Mouse (Mus musculus) heart, embryonic 15.5 days (tissue): Measurements from ENCODE around the gene Adgrg1. TPM values are rescaled to one million over a fixed set of nuclear protein-coding genes. Genes with fewer than 3 reads are reported as not detected.

Experiments
- ATAC-seq: fragments of 200-750 bp; cut with Nextera tagmentation; replicated peaks from 2 replicates; pipeline ENCODE4 v1.8.0; 2017; ENCODE audit warnings: low read depth, moderate TSS enrichment; ENCODE audit not compliant: insufficient number of reproducible peaks, insufficient read depth, low FRiP score
- H3K27ac ChIP-seq: fragments of 300-500 bp; sonication (generic); 2 replicates; pipeline ENCODE4 v1.5.1; 2015; ENCODE audit warnings: mild to moderate bottlenecking, inconsistent platforms
- H3K27me3 ChIP-seq: fragments of 300-500 bp; sonication (generic); 2 replicates; pipeline ENCODE4 v1.6.1; 2015; ENCODE audit warnings: inconsistent platforms
- H3K36me3 ChIP-seq: fragments of 300-500 bp; sonication (generic); 2 replicates; pipeline ENCODE4 v1.6.1; 2015; ENCODE audit warnings: mild to moderate bottlenecking, inconsistent platforms
- H3K4me1 ChIP-seq: fragments of 300-500 bp; sonication (generic); replicated peaks from 2 replicates; pipeline ENCODE4 v1.6.1; 2015; ENCODE audit warnings: inconsistent platforms
- H3K4me2 ChIP-seq: fragments of 300-500 bp; sonication (generic); 2 replicates; pipeline ENCODE4 v1.6.1; 2015; ENCODE audit warnings: inconsistent platforms, mild to moderate bottlenecking, moderate library complexity
- H3K4me3 ChIP-seq: fragments of 300-500 bp; sonication (generic); 2 replicates; pipeline ENCODE4 v1.5.1; 2015; ENCODE audit warnings: mild to moderate bottlenecking, inconsistent platforms
- H3K9ac ChIP-seq: fragments of 300-500 bp; sonication (generic); 2 replicates; pipeline ENCODE4 v1.6.1; 2015; ENCODE audit warnings: mild to moderate bottlenecking, inconsistent platforms
- H3K9me3 ChIP-seq: fragments of 300-500 bp; sonication (generic); replicated peaks from 2 replicates; pipeline ENCODE4 v1.6.1; 2016; ENCODE audit warnings: inconsistent platforms
- WGBS: fragments of 180-500 bp; shearing (Covaris S2); methylation state at CpG from one replicate; pipeline ENCODE4 v1.1.7; 2015; ENCODE audit warnings: mixed read lengths; 5-methylcytosine and 5-hydroxymethylcytosine counted together
- polyA plus RNA-seq: library from polyadenylated mRNA; unstranded; fragments of >200 nt; fragmentation: Nextera tagmentation; extraction: Ambion mirVana; gene quantifications from 2 replicates; pipeline ENCODE4 v1.2.1, GENCODE M21; 2015

Adgrg1 gene
- polyA plus RNA-seq, 1 experiment from 2014 or later, result 4.6 TPM

- Histone ChIP-seq H3K4me1 (peaks cover 68% of the 10 kb centered on the region), H3K27me3 (no peaks in the 10 kb centered on the region), H3K27ac (no peak overlapping the region), H3K4me2 (no peak overlapping the region), H3K36me3 (no peaks in the 10 kb centered on the region), H3K9me3 (no peaks in the 10 kb centered on the region), H3K4me3 (no peak overlapping the region), H3K9ac (no peak overlapping the region)
- no peak for ATAC-seq
- 79% methylated on average over 12 of the region's 12 CpGs for WGBS
Measured at GRCm38 (mm10) chr8:94996037-94996436, 21.5 kb downstream of the Adgrg1 start.

DNA sequence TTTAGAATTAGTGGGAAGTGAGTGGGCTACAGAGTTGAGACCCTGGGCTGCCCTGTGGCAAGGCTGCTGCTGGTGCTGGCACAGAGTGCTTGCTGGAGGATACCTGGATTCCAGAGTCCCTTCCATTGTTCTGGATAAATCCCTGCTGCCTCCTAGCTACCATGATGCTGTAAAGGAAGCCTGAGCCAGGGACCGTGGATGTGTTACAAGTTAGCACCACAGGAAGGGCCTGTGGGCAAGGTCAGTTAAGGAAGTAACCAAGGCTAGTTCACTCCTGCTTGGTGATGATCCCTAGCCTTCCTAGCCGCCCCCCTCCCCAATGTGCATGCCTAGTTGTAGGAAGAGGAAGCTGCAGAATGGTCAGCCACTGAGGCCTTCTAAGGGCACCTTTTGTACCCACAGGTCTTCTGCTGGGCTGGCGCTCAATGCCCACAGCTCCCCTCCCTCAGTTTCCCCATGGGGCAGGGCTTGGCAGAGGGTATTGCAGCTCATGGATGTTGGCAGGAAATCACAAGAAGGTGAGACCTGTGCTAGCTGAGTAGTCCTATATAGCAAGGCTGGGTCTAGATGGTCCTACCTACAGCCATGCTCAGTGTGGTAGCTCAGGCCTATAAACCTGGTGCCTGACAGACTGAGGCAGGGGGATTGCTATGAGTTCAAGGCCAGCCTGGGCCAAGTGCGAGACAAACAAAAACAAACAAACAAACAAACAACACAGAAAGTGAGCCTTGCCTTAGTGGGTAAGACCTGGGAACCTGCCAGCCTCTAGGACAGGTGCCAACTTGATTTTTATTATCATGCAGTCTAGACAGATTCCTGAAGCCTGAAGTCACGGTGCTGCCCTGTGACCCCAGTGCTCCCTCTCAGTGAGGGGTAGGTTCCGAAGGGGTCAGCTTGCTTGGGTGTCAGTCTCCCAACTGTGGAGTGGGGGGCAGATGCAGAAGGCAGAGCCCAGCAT lies 22.6 kb downstream of the Adgrg1 start:
- Histone ChIP-seq H3K4me2 (no peak overlapping the region), H3K27me3 (no peaks in the 10 kb centered on the region), H3K4me1 (peaks cover 68% of the 10 kb centered on the region), H3K36me3 (no peaks in the 10 kb centered on the region), H3K9me3 (no peaks in the 10 kb centered on the region), H3K27ac (0 out of 2 replicates have a peak overlapping the region, but pooled peaks have one; percentile 14), H3K4me3 (no peak overlapping the region), H3K9ac (no peak overlapping the region)
- no peak for ATAC-seq
- 59% methylated on average over 6 of the region's 6 CpGs for WGBS

- Histone ChIP-seq H3K4me3 (no peak overlapping the region), H3K4me1 (peaks cover 65% of the 10 kb centered on the region), H3K9me3 (no peaks in the 10 kb centered on the region), H3K27ac (peak overlapping the region; percentile 14; the same call in 1 of the 2 replicates), H3K36me3 (no peaks in the 10 kb centered on the region), H3K4me2 (no peak overlapping the region), H3K9ac (no peak overlapping the region), H3K27me3 (no peaks in the 10 kb centered on the region)
- WGBS, result 56% methylated on average over 6 of the region's 6 CpGs
- ATAC-seq, result no peak
Measured at GRCm38 (mm10) chr8:94997857-94998243, 23.3 kb downstream of the Adgrg1 start.

DNA sequence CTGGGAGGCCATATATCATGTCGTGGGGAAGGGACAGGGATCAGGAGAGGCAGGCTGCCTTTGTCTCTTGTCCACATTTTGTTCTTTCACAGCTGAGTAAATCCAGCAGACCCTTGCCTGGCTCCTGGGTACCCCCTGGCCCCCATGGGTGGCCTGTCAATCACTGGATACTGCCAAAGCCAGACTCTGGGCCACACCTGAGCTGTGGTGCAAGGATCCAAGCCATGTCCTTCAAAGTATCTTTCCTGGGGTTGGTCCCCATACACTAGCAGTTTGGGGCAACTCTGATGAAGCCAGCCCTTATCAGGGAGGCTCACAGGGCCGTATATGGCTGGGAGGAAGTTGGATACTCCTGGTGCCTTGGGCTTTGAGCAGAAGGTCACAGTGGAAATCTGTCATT lies 23.9 kb downstream of the Adgrg1 start:
- Histone ChIP-seq H3K9ac (0 out of 2 replicates have a peak overlapping the region, but pooled peaks have one; percentile 1), H3K4me2 (no peak overlapping the region), H3K27ac (peak overlapping the region; percentile 14; the same call in 1 of the 2 replicates), H3K36me3 (no peaks in the 10 kb centered on the region), H3K27me3 (no peaks in the 10 kb centered on the region), H3K4me1 (peaks cover 60% of the 10 kb centered on the region), H3K9me3 (no peaks in the 10 kb centered on the region), H3K4me3 (no peak overlapping the region)
- no peak for ATAC-seq
- WGBS, result 34% methylated on average over 2 of the region's 2 CpGs

DNA sequence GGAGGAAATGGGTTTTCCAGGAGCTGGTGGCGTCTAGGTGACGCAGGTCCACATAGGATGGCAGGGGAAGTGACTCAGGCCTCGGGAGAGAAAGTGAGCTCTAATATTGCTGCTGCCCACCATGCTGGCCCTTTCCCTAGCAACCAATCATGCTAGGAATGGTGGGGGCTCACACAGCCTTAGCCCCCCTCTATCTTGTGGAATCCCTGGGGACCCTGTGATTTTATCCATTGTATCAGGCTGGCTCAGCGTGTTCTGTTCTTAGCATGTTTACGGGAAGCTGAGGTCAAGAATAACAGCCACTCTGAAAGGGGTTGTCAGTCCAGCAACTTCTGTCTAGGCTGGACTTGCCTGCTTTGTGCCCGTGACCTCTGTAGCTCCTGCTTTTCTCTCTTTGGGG lies 24.5 kb downstream of the Adgrg1 start:
- H3K27ac ChIP-seq, result peak overlapping the region; percentile 68
- H3K4me2 ChIP-seq, result no peak overlapping the region
- H3K27me3 ChIP-seq, result no peaks in the 10 kb centered on the region
- no peaks in the 10 kb centered on the region for H3K9me3 ChIP-seq
- H3K36me3 ChIP-seq, result no peaks in the 10 kb centered on the region
- H3K9ac ChIP-seq, result no peak overlapping the region
- peaks cover 54% of the 10 kb centered on the region for H3K4me1 ChIP-seq
- no peak overlapping the region for H3K4me3 ChIP-seq
- WGBS, result 62% methylated on average over 6 of the region's 6 CpGs
- no peak for ATAC-seq

GRCm38 (mm10) chr8:94999956-95000355 lies 25.4 kb downstream of the Adgrg1 start:
- 63% methylated on average over 6 of the region's 6 CpGs for WGBS
- peak overlapping the region; percentile 68 for H3K27ac ChIP-seq
- no peak overlapping the region for H3K9ac ChIP-seq
- ATAC-seq, result 0 out of 2 replicates have a peak, but pooled peaks have one; percentile 16
- H3K4me1 ChIP-seq, result peaks cover 49% of the 10 kb centered on the region
- no peaks in the 10 kb centered on the region for H3K9me3 ChIP-seq
- 0 out of 2 replicates have a peak overlapping the region, but pooled peaks have one; percentile 8 for H3K4me2 ChIP-seq
- H3K27me3 ChIP-seq, result no peaks in the 10 kb centered on the region
- H3K36me3 ChIP-seq, result no peaks in the 10 kb centered on the region
- no peak overlapping the region for H3K4me3 ChIP-seq

DNA sequence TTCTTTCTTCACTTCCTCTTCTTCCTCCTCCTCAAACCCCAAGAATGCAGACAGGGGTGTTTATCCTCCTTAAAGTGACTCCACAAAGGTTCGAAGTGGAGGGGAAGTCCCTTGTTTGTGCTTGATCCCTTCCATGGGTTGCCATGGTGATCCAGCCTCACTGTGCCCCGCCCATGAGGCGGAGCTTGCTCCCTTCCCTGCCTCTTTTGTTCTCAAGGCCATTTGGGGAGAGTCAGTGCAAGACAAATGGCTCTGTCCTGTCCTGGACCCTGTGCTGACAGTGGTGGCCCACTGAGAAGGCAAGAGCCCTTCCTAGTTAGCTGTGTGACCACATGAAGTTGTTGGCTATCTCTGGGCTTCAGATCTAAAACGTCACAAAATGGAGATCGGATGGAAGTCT lies 26.1 kb downstream of the Adgrg1 start:
- Histone ChIP-seq H3K4me3 (no peak overlapping the region), H3K9me3 (no peaks in the 10 kb centered on the region), H3K9ac (no peak overlapping the region), H3K4me2 (no peak overlapping the region), H3K27me3 (no peaks in the 10 kb centered on the region), H3K27ac (peak overlapping the region; percentile 68), H3K4me1 (peaks cover 49% of the 10 kb centered on the region), H3K36me3 (no peaks in the 10 kb centered on the region)
- 36% methylated on average over 5 of the region's 5 CpGs for WGBS
- no peak; the same call in 1 of the 2 replicates for ATAC-seq

GRCm38 (mm10) chr8:95001165-95001564 lies 26.6 kb downstream of the Adgrg1 start:
- Histone ChIP-seq H3K4me1 (peaks cover 49% of the 10 kb centered on the region), H3K9me3 (no peaks in the 10 kb centered on the region), H3K9ac (no peak overlapping the region), H3K36me3 (no peaks in the 10 kb centered on the region), H3K4me3 (no peak overlapping the region), H3K27me3 (no peaks in the 10 kb centered on the region), H3K27ac (peak overlapping the region; percentile 68), H3K4me2 (no peak overlapping the region)
- ATAC-seq, result no peak
- 76% methylated on average over 5 of the region's 5 CpGs for WGBS

GRCm38 (mm10) chr8:95001655-95002054 lies 27.1 kb downstream of the Adgrg1 start:
- peaks cover 49% of the 10 kb centered on the region for H3K4me1 ChIP-seq
- peak overlapping the region; percentile 31 for H3K4me2 ChIP-seq

GRCm38 (mm10) chr8:95002089-95002655 lies 27.6 kb downstream of the Adgrg1 start:
- 35% methylated on average over 8 of the region's 8 CpGs for WGBS

More at GRCm38 (mm10) chr8:95001655-95002054, 27.1 kb downstream of the Adgrg1 start:
- Histone ChIP-seq H3K9me3 (no peaks in the 10 kb centered on the region), H3K4me3 (no peak overlapping the region), H3K9ac (no peak overlapping the region), H3K27ac (peak overlapping the region; percentile 68), H3K27me3 (no peaks in the 10 kb centered on the region), H3K36me3 (no peaks in the 10 kb centered on the region)
- WGBS, result 5% methylated on average over 7 of the region's 7 CpGs
- ATAC-seq, result peak; percentile 61

GRCm38 (mm10) chr8:95012442-95012919 lies 37.9 kb downstream of the Adgrg1 start:
- Histone ChIP-seq H3K4me1 (no peaks in the 10 kb centered on the region), H3K9ac (no peak overlapping the region), H3K27me3 (no peaks in the 10 kb centered on the region), H3K36me3 (no peaks in the 10 kb centered on the region), H3K4me2 (no peak overlapping the region), H3K27ac (no peak overlapping the region), H3K9me3 (no peaks in the 10 kb centered on the region), H3K4me3 (no peak overlapping the region)
- WGBS, result 72% methylated on average over 15 of the region's 15 CpGs
- ATAC-seq, result no peak

More at GRCm38 (mm10) chr8:95002089-95002655, 27.6 kb downstream of the Adgrg1 start:
- Histone ChIP-seq H3K4me3 (no peak overlapping the region), H3K27me3 (no peaks in the 10 kb centered on the region), H3K4me1 (peaks cover 47% of the 10 kb centered on the region), H3K9ac (no peak overlapping the region), H3K9me3 (no peaks in the 10 kb centered on the region), H3K36me3 (no peaks in the 10 kb centered on the region), H3K4me2 (peak overlapping the region; percentile 31), H3K27ac (peak overlapping the region; percentile 45; the same call in 1 of the 2 replicates)
- peak; percentile 48 for ATAC-seq
